19 mouse cellular contexts compared by ENCODE assay signal in the genomic region with DNA sequence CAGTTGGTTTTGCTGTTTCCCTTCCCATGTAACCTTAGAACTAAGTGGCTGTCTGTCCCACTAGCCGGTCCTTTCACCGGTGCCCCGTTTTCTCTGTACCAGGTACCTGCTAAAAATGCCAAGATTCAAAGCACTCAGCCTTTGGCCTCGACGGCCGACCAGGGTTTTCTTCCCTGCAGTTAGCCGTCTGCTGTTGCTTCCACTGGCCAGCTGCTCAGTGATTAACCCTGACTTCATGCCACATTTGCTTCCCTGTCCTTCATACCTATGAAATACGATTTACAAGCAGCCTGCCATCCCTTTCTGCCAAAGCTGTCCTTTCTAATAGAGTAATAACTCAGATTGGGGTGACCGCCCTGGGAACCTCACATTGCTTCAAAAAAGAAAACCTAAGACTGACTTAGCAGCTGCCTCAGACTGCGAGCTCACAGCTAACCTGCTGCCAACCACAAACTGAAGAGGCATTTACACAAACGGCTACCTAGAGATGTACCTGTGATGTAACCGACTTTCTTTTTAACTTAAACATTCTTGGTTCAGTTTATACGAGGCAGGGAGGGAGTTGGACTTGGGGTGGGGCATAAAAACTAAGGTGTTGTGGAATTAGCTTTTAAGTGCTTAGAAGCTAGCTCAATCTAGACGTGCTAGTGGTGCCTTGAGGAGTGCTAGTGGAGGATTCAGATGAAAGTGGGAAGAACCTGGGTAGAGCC.
A peak's percentile ranks its signal among the peaks of the same experiment; 100 is the strongest.
DNase-seq lines count a peak whose midpoint lies in the region; ATAC-seq lines count a peak whose summit lies in the region.
"Had no signal": no experiment of that assay in that cellular context is flagged by ENCODE, and none has a peak within 500 bp of the region (broad histone marks: within the 10 kb centered on the region; RNA-seq: fewer than 3 reads in every experiment).

No protein-coding gene starts in this region.

- no peak overlapping the region for H3K4me3 ChIP-seq in hindbrain, embryonic 10.5 days
- H3K4me3 ChIP-seq in hindbrain, embryonic 11.5 days (ENCODE audit: low read depth, low read length): no peak overlapping the region
- no peak overlapping the region for H3K4me3 ChIP-seq in midbrain, embryonic 11.5 days (ENCODE audit: low read depth, low read length)
- no peak overlapping the region for H3K4me3 ChIP-seq in midbrain, embryonic 14.5 days (replicated peaks; ENCODE audit: low read depth, low read length)
- H3K4me3 ChIP-seq in neural tube, embryonic 15.5 days (replicated peaks): no peak overlapping the region
- H3K4me3 ChIP-seq: hindbrain, embryonic 15.5 days had no signal

- WGBS in hindbrain, embryonic 10.5 days: 63% methylated on average over 14 of the region's 14 CpGs
- WGBS in hindbrain, embryonic 11.5 days: 64% methylated on average over 14 of the region's 14 CpGs
- 66% methylated on average over 14 of the region's 14 CpGs for WGBS in midbrain, embryonic 11.5 days
- WGBS in midbrain, embryonic 14.5 days: 61% methylated on average over 14 of the region's 14 CpGs
- 47% methylated on average over 14 of the region's 14 CpGs for WGBS in neural tube, embryonic 15.5 days

- no peak for ATAC-seq in hindbrain, embryonic 11.5 days (ENCODE audit: low FRiP score)
- no peak for ATAC-seq in midbrain, embryonic 11.5 days (ENCODE audit: low FRiP score)
- no peak for ATAC-seq in midbrain, embryonic 14.5 days (ENCODE audit: low FRiP score, low TSS enrichment)
- no peak for ATAC-seq in neural tube, embryonic 15.5 days (ENCODE audit: low FRiP score)
- ATAC-seq: CD4-positive, CD25-positive, alpha-beta regulatory T cell, adult 4 months; liver, postnatal 0 days had no signal

- no peak overlapping the region for H3K9ac ChIP-seq in hindbrain, embryonic 11.5 days (ENCODE audit: low read depth, low read length)
- no peak overlapping the region for H3K9ac ChIP-seq in midbrain, embryonic 11.5 days (ENCODE audit: low read length)
- H3K9ac ChIP-seq in midbrain, embryonic 14.5 days (replicated peaks; ENCODE audit: low read length): no peak overlapping the region
- H3K9ac ChIP-seq in neural tube, embryonic 15.5 days (replicated peaks): 0 out of 2 replicates have a peak overlapping the region, but pooled peaks have one; percentile 20
- H3K9ac ChIP-seq: hindbrain, embryonic 15.5 days; liver, postnatal 0 days had no signal

- DNase-seq in adrenal gland, adult 2 months: peak; percentile 43
- no peak for DNase-seq in adrenal gland, postnatal 25 days
- no peak for DNase-seq in hindbrain, embryonic 10.5 days (ENCODE audit: low spot score)
- DNase-seq in hindbrain, embryonic 11.5 days (ENCODE audit: low spot score): no peak
- DNase-seq in midbrain, embryonic 11.5 days (ENCODE audit: low spot score, missing footprints): peak; percentile 80
- no peak for DNase-seq in midbrain, embryonic 14.5 days
- no peak for DNase-seq in adipocyte (ENCODE audit: low spot score)
- DNase-seq: cerebellum, postnatal 36 days; gastrocnemius, postnatal 14 days; kidney, adult 18-20 months; kidney, postnatal 10 days; liver; liver, postnatal 0 days; retina, postnatal 1 day; thymus, postnatal 36 days had no signal

- H3K27me3 ChIP-seq in hindbrain, embryonic 10.5 days (ENCODE audit: insufficient read depth, poor library complexity, severe bottlenecking): no peaks in the 10 kb centered on the region
- H3K27me3 ChIP-seq in hindbrain, embryonic 11.5 days (ENCODE audit: control insufficient read depth, insufficient read depth, low read length): no peaks in the 10 kb centered on the region
- H3K27me3 ChIP-seq in midbrain, embryonic 11.5 days (ENCODE audit: control insufficient read depth, insufficient read depth, low read length): no peaks in the 10 kb centered on the region
- no peaks in the 10 kb centered on the region for H3K27me3 ChIP-seq in midbrain, embryonic 14.5 days (ENCODE audit: control insufficient read depth, insufficient read depth, low read length)
- no peaks in the 10 kb centered on the region for H3K27me3 ChIP-seq in neural tube, embryonic 15.5 days (replicated peaks)
- H3K27me3 ChIP-seq: hindbrain, embryonic 15.5 days had no signal

- 0 out of 2 replicates have a peak, but pooled peaks cover 3% of the 10 kb centered on the region for H3K36me3 ChIP-seq in hindbrain, embryonic 10.5 days
- no peaks in the 10 kb centered on the region for H3K36me3 ChIP-seq in hindbrain, embryonic 11.5 days (ENCODE audit: control insufficient read depth, insufficient read depth, low read length)
- H3K36me3 ChIP-seq in midbrain, embryonic 11.5 days (ENCODE audit: control insufficient read depth, insufficient read depth, low read length): no peaks in the 10 kb centered on the region
- 0 out of 2 replicates have a peak, but pooled peaks cover 2% of the 10 kb centered on the region for H3K36me3 ChIP-seq in midbrain, embryonic 14.5 days (ENCODE audit: control insufficient read depth, insufficient read depth, low read length)
- no peaks in the 10 kb centered on the region for H3K36me3 ChIP-seq in neural tube, embryonic 15.5 days
- H3K36me3 ChIP-seq: hindbrain, embryonic 15.5 days had no signal

- H3K27ac ChIP-seq in hindbrain, embryonic 10.5 days: peak overlapping the region; percentile 76
- no peak overlapping the region for H3K27ac ChIP-seq in hindbrain, embryonic 11.5 days (ENCODE audit: low read depth, low read length)
- no peak overlapping the region for H3K27ac ChIP-seq in midbrain, embryonic 11.5 days (ENCODE audit: low read depth, low read length)
- no peak overlapping the region for H3K27ac ChIP-seq in midbrain, embryonic 14.5 days (replicated peaks; ENCODE audit: low read depth, low read length)
- H3K27ac ChIP-seq in neural tube, embryonic 15.5 days (replicated peaks): 0 out of 2 replicates have a peak overlapping the region, but pooled peaks have one; percentile 25
- H3K27ac ChIP-seq: hindbrain, embryonic 15.5 days had no signal

- H3K4me1 ChIP-seq in hindbrain, embryonic 10.5 days (replicated peaks): peaks cover 44% of the 10 kb centered on the region
- H3K4me1 ChIP-seq in hindbrain, embryonic 11.5 days (replicated peaks; ENCODE audit: control insufficient read depth, insufficient read depth, low read length): peaks cover 2% of the 10 kb centered on the region; the same call in 1 of the 2 replicates
- H3K4me1 ChIP-seq in midbrain, embryonic 11.5 days (ENCODE audit: control insufficient read depth, insufficient read depth, low read length): peaks cover 9% of the 10 kb centered on the region
- 0 out of 2 replicates have a peak, but pooled peaks cover 6% of the 10 kb centered on the region for H3K4me1 ChIP-seq in midbrain, embryonic 14.5 days (ENCODE audit: control insufficient read depth, insufficient read depth, low read length)
- H3K4me1 ChIP-seq in neural tube, embryonic 15.5 days: no peaks in the 10 kb centered on the region; the same call in 1 of the 2 replicates
- H3K4me1 ChIP-seq: hindbrain, embryonic 15.5 days had no signal

- no peaks in the 10 kb centered on the region for H3K9me3 ChIP-seq in hindbrain, embryonic 10.5 days
- H3K9me3 ChIP-seq in hindbrain, embryonic 11.5 days (ENCODE audit: control insufficient read depth, low read length): no peaks in the 10 kb centered on the region
- H3K9me3 ChIP-seq in midbrain, embryonic 11.5 days (ENCODE audit: control insufficient read depth, low read length): no peaks in the 10 kb centered on the region
- no peaks in the 10 kb centered on the region for H3K9me3 ChIP-seq in midbrain, embryonic 14.5 days (ENCODE audit: control insufficient read depth, low read length)
- no peaks in the 10 kb centered on the region for H3K9me3 ChIP-seq in neural tube, embryonic 15.5 days (replicated peaks)
- H3K9me3 ChIP-seq: G1E; hindbrain, embryonic 15.5 days had no signal

- no peak overlapping the region for H3K4me2 ChIP-seq in hindbrain, embryonic 11.5 days (replicated peaks; ENCODE audit: low read depth, low read length)
- no peak overlapping the region for H3K4me2 ChIP-seq in midbrain, embryonic 11.5 days
- H3K4me2 ChIP-seq in midbrain, embryonic 14.5 days (ENCODE audit: low read length): no peak overlapping the region
- H3K4me2 ChIP-seq in neural tube, embryonic 15.5 days: no peak overlapping the region
- H3K4me2 ChIP-seq: hindbrain, embryonic 15.5 days had no signal

Comparison
In these comparisons a context has a peak if more than half of its experiments do, and no peak if none do; other contexts are left out.
1. DNase-seq: peak in adrenal gland, adult 2 months (single experiment) and midbrain, embryonic 11.5 days (single experiment); none in adrenal gland, postnatal 25 days (single experiment), hindbrain, embryonic 10.5 days (single experiment), hindbrain, embryonic 11.5 days (single experiment), midbrain, embryonic 14.5 days (single experiment) and adipocyte (single experiment).
2. H3K27ac ChIP-seq: peak in hindbrain, embryonic 10.5 days (single experiment) and neural tube, embryonic 15.5 days (single experiment); none in hindbrain, embryonic 11.5 days (single experiment), midbrain, embryonic 11.5 days (single experiment) and midbrain, embryonic 14.5 days (single experiment).